ENCODE assay signal across 1 mouse cellular context in the genomic region with DNA sequence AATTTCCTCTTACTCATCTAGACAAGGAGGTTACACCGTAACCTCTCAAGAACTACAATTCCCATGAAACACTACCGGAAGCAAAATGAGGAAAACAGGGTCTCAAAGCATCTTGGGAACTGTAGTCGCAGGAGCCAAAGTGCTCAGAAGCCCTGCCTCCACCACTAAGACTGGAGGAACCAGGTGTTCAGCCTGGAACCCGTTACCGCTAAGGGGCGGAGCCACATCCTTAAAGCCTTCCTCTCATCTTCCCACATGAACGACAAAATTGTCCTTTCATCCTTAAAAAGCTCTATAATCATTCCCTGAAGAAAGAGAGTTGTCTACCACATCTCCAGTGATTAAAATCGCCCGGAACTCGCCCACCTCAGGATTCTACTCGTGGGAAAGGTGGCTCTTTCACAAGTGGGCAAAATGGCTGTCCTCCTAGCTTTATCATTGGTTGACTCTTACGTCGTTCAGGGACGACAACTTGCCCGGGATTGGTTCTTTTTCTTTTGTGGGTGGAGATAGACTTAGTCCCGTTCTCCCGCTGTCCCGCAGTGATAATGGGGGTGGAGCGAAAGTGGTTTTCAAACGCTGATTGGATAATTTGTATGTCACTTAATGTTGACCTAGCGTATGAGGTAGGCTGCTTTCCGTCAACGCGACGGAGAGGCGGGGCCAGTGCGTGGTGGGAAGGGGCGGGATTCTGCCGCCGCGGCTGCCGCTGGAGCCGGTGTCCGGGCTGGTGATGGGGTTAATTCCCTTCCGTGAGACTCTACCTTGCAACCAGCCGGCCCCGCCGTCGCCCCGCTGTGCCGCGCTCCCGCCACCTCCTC.
A peak's percentile ranks its signal among the peaks of the same experiment; 100 is the strongest.
TF ChIP-seq lines count a peak whose summit lies in the region.

TSS of gene Zranb3 (minus strand) at position 407 of the 821 bp plus-strand sequence.
TSS of gene R3hdm1 (plus strand) at position 661 of the 821 bp plus-strand sequence.

TF ChIP-seq in CH12.LX, 34 proteins besides CTCF, POLR2A, EP300 and RAD21 (continued from another document):
- TF ChIP-seq IRF4 (IDR thresholded peaks at IDR 0.05; ENCODE audit: low read depth, low read length) (peak; percentile 16; the same call in 1 of the 2 replicates), MAZ (IDR thresholded peaks at IDR 0.05; ENCODE audit: low read depth, low read length) (0 out of 2 replicates have a peak, but pooled peaks have one; percentile 54), ELF1 (IDR thresholded peaks at IDR 0.05; ENCODE audit: low read depth, low read length) (peak; percentile 90), UBTF (IDR thresholded peaks at IDR 0.05; ENCODE audit: low read depth, low read length) (no peak), USF2 (conservative IDR thresholded peaks at IDR 0.05; ENCODE audit: low read depth, low read length) (no peak), USF1 (IDR thresholded peaks at IDR 0.05; ENCODE audit: low read depth, low read length) (no peak), CHD2 (IDR thresholded peaks at IDR 0.05; ENCODE audit: low read length) (peak; percentile 82), MYC (IDR thresholded peaks at IDR 0.05; ENCODE audit: low read depth, low read length) (peak; percentile 56; the same call in 1 of the 2 replicates), ZC3H11A (IDR thresholded peaks at IDR 0.05; ENCODE audit: low read depth, low read length) (no peak), MAX (IDR thresholded peaks at IDR 0.05; ENCODE audit: low read length) (peak; percentile 60; the same call in 1 of the 2 replicates), BHLHE40 (IDR thresholded peaks at IDR 0.05; ENCODE audit: low read depth, low read length) (no peak), MAFK (IDR thresholded peaks at IDR 0.05; ENCODE audit: insufficient replicate concordance, low read length) (no peak), NELFE (IDR thresholded peaks at IDR 0.05; ENCODE audit: low read depth, low read length) (peak; percentile 68), TCF12 (IDR thresholded peaks at IDR 0.05; ENCODE audit: low read depth, low read length) (peak; percentile 42), PAX5 (IDR thresholded peaks at IDR 0.05; ENCODE audit: low read length) (no peak), POLR2AphosphoS2 (IDR thresholded peaks at IDR 0.05; ENCODE audit: low read depth, low read length) (peak; percentile 53; the same call in 1 of the 2 replicates), E2F4 (IDR thresholded peaks at IDR 0.05; ENCODE audit: insufficient replicate concordance, low read depth, low read length) (0 out of 2 replicates have a peak, but pooled peaks have one; percentile 73), ZMIZ1 (IDR thresholded peaks at IDR 0.05; ENCODE audit: low read depth, low read length) (peak; percentile 73; the same call in 1 of the 2 replicates), JUN (IDR thresholded peaks at IDR 0.05; ENCODE audit: insufficient read depth, low read depth, low read length) (no peak), MXI1 (IDR thresholded peaks at IDR 0.05; ENCODE audit: low read depth, low read length) (peak; percentile 26; the same call in 1 of the 2 replicates), JUND (conservative IDR thresholded peaks at IDR 0.05; ENCODE audit: low read depth, low read length) (no peak), HCFC1 (IDR thresholded peaks at IDR 0.05; ENCODE audit: low read depth, low read length) (peak; percentile 97), NRF1 (IDR thresholded peaks at IDR 0.05; ENCODE audit: low read depth, low read length) (peak; percentile 47; the same call in 1 of the 2 replicates), SMC3 (IDR thresholded peaks at IDR 0.05; ENCODE audit: low read depth, low read length) (no peak), ZKSCAN1 (IDR thresholded peaks at IDR 0.05; ENCODE audit: borderline replicate concordance, low read depth, low read length) (no peak), GABPA (IDR thresholded peaks at IDR 0.05; ENCODE audit: insufficient replicate concordance, low read depth, low read length) (peak; percentile 89; the same call in 1 of the 2 replicates), RCOR1 (conservative IDR thresholded peaks at IDR 0.05; ENCODE audit: low read depth, low read length) (no peak)
